Mouse (Mus musculus): ENCODE data around the gene Htra1. TPM values are rescaled to one million over a fixed set of nuclear protein-coding genes. Genes with fewer than 3 reads are reported as not detected.

Htra1 gene
- polyA plus RNA-seq, 1 experiment from 2014 or later, result 38.7 TPM

GRCm38 (mm10) chr7:130898373-130898772 lies 37.5 kb upstream of the Htra1 start:
- Histone ChIP-seq H3K4me2 (no peak overlapping the region), H3K4me1 (ENCODE audit: control insufficient read depth, insufficient read depth, low read length) (no peaks in the 10 kb centered on the region), H3K4me3 (ENCODE audit: low read depth, low read length) (no peak overlapping the region), H3K9ac (ENCODE audit: low read depth, low read length) (no peak overlapping the region), H3K36me3 (ENCODE audit: control insufficient read depth, insufficient read depth, low read length) (peaks cover 11% of the 10 kb centered on the region; the same call in 1 of the 2 replicates), H3K9me3 (replicated peaks; ENCODE audit: control insufficient read depth, low read length) (no peaks in the 10 kb centered on the region), H3K27me3 (ENCODE audit: control insufficient read depth, insufficient read depth, low read length) (no peaks in the 10 kb centered on the region), H3K27ac (ENCODE audit: low read depth, low read length) (no peak overlapping the region)
- WGBS (ENCODE audit: insufficient replicate concordance), result 78% methylated on average over 4 of the region's 4 CpGs
- no peak for ATAC-seq (replicated peaks; ENCODE audit: insufficient number of reproducible peaks, low FRiP score, low TSS enrichment)

- no peak overlapping the region for H3K4me2 ChIP-seq
- no peak for ATAC-seq (replicated peaks; ENCODE audit: insufficient number of reproducible peaks, low FRiP score, low TSS enrichment)
- H3K4me3 ChIP-seq (ENCODE audit: low read depth, low read length), result no peak overlapping the region
- H3K9me3 ChIP-seq (replicated peaks; ENCODE audit: control insufficient read depth, low read length), result no peaks in the 10 kb centered on the region
- no peaks in the 10 kb centered on the region for H3K27me3 ChIP-seq (ENCODE audit: control insufficient read depth, insufficient read depth, low read length)
- H3K4me1 ChIP-seq (ENCODE audit: control insufficient read depth, insufficient read depth, low read length), result no peaks in the 10 kb centered on the region
- H3K9ac ChIP-seq (ENCODE audit: low read depth, low read length), result no peak overlapping the region
- peaks cover 14% of the 10 kb centered on the region; the same call in 1 of the 2 replicates for H3K36me3 ChIP-seq (ENCODE audit: control insufficient read depth, insufficient read depth, low read length)
- H3K27ac ChIP-seq (ENCODE audit: low read depth, low read length), result no peak overlapping the region
- WGBS (ENCODE audit: insufficient replicate concordance), result 91% methylated on average over 5 of the region's 5 CpGs
Measured at GRCm38 (mm10) chr7:130900233-130900848, 35.6 kb upstream of the Htra1 start.

GRCm38 (mm10) chr7:130902929-130903328 lies 33.0 kb upstream of the Htra1 start:
- Histone ChIP-seq H3K9me3 (replicated peaks; ENCODE audit: control insufficient read depth, low read length) (no peaks in the 10 kb centered on the region), H3K27ac (ENCODE audit: low read depth, low read length) (no peak overlapping the region), H3K27me3 (ENCODE audit: control insufficient read depth, insufficient read depth, low read length) (no peaks in the 10 kb centered on the region), H3K4me2 (no peak overlapping the region), H3K9ac (ENCODE audit: low read depth, low read length) (no peak overlapping the region), H3K36me3 (ENCODE audit: control insufficient read depth, insufficient read depth, low read length) (0 out of 2 replicates have a peak, but pooled peaks cover 8% of the 10 kb centered on the region), H3K4me3 (ENCODE audit: low read depth, low read length) (no peak overlapping the region), H3K4me1 (ENCODE audit: control insufficient read depth, insufficient read depth, low read length) (no peaks in the 10 kb centered on the region)
- no peak for ATAC-seq (replicated peaks; ENCODE audit: insufficient number of reproducible peaks, low FRiP score, low TSS enrichment)
- 89% methylated on average over 1 of the region's 1 CpGs for WGBS (ENCODE audit: insufficient replicate concordance)

- H3K4me1 ChIP-seq (ENCODE audit: control insufficient read depth, insufficient read depth, low read length), result no peaks in the 10 kb centered on the region
- H3K27ac ChIP-seq (ENCODE audit: low read depth, low read length), result no peak overlapping the region
- H3K4me2 ChIP-seq, result no peak overlapping the region
- H3K9ac ChIP-seq (ENCODE audit: low read depth, low read length), result no peak overlapping the region
- WGBS (ENCODE audit: insufficient replicate concordance), result 78% methylated on average over 16 of the region's 16 CpGs
- no peak for ATAC-seq (replicated peaks; ENCODE audit: insufficient number of reproducible peaks, low FRiP score, low TSS enrichment)
- no peaks in the 10 kb centered on the region for H3K9me3 ChIP-seq (replicated peaks; ENCODE audit: control insufficient read depth, low read length)
- no peaks in the 10 kb centered on the region for H3K27me3 ChIP-seq (ENCODE audit: control insufficient read depth, insufficient read depth, low read length)
- H3K4me3 ChIP-seq (ENCODE audit: low read depth, low read length), result no peak overlapping the region
- 0 out of 2 replicates have a peak, but pooled peaks cover 6% of the 10 kb centered on the region for H3K36me3 ChIP-seq (ENCODE audit: control insufficient read depth, insufficient read depth, low read length)
Measured at GRCm38 (mm10) chr7:130903505-130904074, 32.3 kb upstream of the Htra1 start.

GRCm38 (mm10) chr7:130904571-130905365 lies 31.1 kb upstream of the Htra1 start:
- 88% methylated on average over 13 of the region's 13 CpGs for WGBS (ENCODE audit: insufficient replicate concordance)
- H3K27me3 ChIP-seq (ENCODE audit: control insufficient read depth, insufficient read depth, low read length), result no peaks in the 10 kb centered on the region
- no peak overlapping the region for H3K4me2 ChIP-seq
- no peak overlapping the region for H3K9ac ChIP-seq (ENCODE audit: low read depth, low read length)
- no peak overlapping the region for H3K4me3 ChIP-seq (ENCODE audit: low read depth, low read length)
- H3K9me3 ChIP-seq (replicated peaks; ENCODE audit: control insufficient read depth, low read length), result no peaks in the 10 kb centered on the region
- no peak overlapping the region for H3K27ac ChIP-seq (ENCODE audit: low read depth, low read length)
- H3K4me1 ChIP-seq (ENCODE audit: control insufficient read depth, insufficient read depth, low read length), result no peaks in the 10 kb centered on the region
- no peak for ATAC-seq (replicated peaks; ENCODE audit: insufficient number of reproducible peaks, low FRiP score, low TSS enrichment)
- 0 out of 2 replicates have a peak, but pooled peaks cover 5% of the 10 kb centered on the region for H3K36me3 ChIP-seq (ENCODE audit: control insufficient read depth, insufficient read depth, low read length)

GRCm38 (mm10) chr7:130910841-130911240 lies 25.1 kb upstream of the Htra1 start:
- Histone ChIP-seq H3K27ac (ENCODE audit: low read depth, low read length) (no peak overlapping the region), H3K36me3 (ENCODE audit: control insufficient read depth, insufficient read depth, low read length) (0 out of 2 replicates have a peak, but pooled peaks cover 6% of the 10 kb centered on the region), H3K9me3 (replicated peaks; ENCODE audit: control insufficient read depth, low read length) (no peaks in the 10 kb centered on the region), H3K27me3 (ENCODE audit: control insufficient read depth, insufficient read depth, low read length) (no peaks in the 10 kb centered on the region), H3K9ac (ENCODE audit: low read depth, low read length) (no peak overlapping the region), H3K4me3 (ENCODE audit: low read depth, low read length) (no peak overlapping the region), H3K4me1 (ENCODE audit: control insufficient read depth, insufficient read depth, low read length) (no peaks in the 10 kb centered on the region), H3K4me2 (no peak overlapping the region)
- no peak for ATAC-seq (replicated peaks; ENCODE audit: insufficient number of reproducible peaks, low FRiP score, low TSS enrichment)
- WGBS (ENCODE audit: insufficient replicate concordance), result 84% methylated on average over 14 of the region's 14 CpGs

GRCm38 (mm10) chr7:130914693-130915363 lies 21.1 kb upstream of the Htra1 start:
- no peak overlapping the region for H3K9ac ChIP-seq (ENCODE audit: low read depth, low read length)
- no peak for ATAC-seq (replicated peaks; ENCODE audit: insufficient number of reproducible peaks, low FRiP score, low TSS enrichment)
- no peak overlapping the region for H3K4me2 ChIP-seq
- H3K4me1 ChIP-seq (ENCODE audit: control insufficient read depth, insufficient read depth, low read length), result no peaks in the 10 kb centered on the region
- no peak overlapping the region for H3K4me3 ChIP-seq (ENCODE audit: low read depth, low read length)
- H3K9me3 ChIP-seq (replicated peaks; ENCODE audit: control insufficient read depth, low read length), result no peaks in the 10 kb centered on the region
- no peak overlapping the region for H3K27ac ChIP-seq (ENCODE audit: low read depth, low read length)
- WGBS (ENCODE audit: insufficient replicate concordance), result 46% methylated on average over 5 of the region's 5 CpGs
- H3K27me3 ChIP-seq (ENCODE audit: control insufficient read depth, insufficient read depth, low read length), result no peaks in the 10 kb centered on the region
- H3K36me3 ChIP-seq (ENCODE audit: control insufficient read depth, insufficient read depth, low read length), result 0 out of 2 replicates have a peak, but pooled peaks cover 5% of the 10 kb centered on the region

- ATAC-seq (replicated peaks; ENCODE audit: insufficient number of reproducible peaks, low FRiP score, low TSS enrichment), result no peak
- Histone ChIP-seq H3K27me3 (ENCODE audit: control insufficient read depth, insufficient read depth, low read length) (no peaks in the 10 kb centered on the region), H3K4me1 (ENCODE audit: control insufficient read depth, insufficient read depth, low read length) (no peaks in the 10 kb centered on the region), H3K4me3 (ENCODE audit: low read depth, low read length) (no peak overlapping the region), H3K36me3 (ENCODE audit: control insufficient read depth, insufficient read depth, low read length) (0 out of 2 replicates have a peak, but pooled peaks cover 2% of the 10 kb centered on the region), H3K9ac (ENCODE audit: low read depth, low read length) (no peak overlapping the region), H3K9me3 (replicated peaks; ENCODE audit: control insufficient read depth, low read length) (no peaks in the 10 kb centered on the region), H3K27ac (ENCODE audit: low read depth, low read length) (no peak overlapping the region), H3K4me2 (no peak overlapping the region)
- 68% methylated on average over 2 of the region's 2 CpGs for WGBS (ENCODE audit: insufficient replicate concordance)
Measured at GRCm38 (mm10) chr7:130918260-130918659, 17.7 kb upstream of the Htra1 start.

Measured in heart, embryonic 11.5 days (tissue).